In the genomic region with DNA sequence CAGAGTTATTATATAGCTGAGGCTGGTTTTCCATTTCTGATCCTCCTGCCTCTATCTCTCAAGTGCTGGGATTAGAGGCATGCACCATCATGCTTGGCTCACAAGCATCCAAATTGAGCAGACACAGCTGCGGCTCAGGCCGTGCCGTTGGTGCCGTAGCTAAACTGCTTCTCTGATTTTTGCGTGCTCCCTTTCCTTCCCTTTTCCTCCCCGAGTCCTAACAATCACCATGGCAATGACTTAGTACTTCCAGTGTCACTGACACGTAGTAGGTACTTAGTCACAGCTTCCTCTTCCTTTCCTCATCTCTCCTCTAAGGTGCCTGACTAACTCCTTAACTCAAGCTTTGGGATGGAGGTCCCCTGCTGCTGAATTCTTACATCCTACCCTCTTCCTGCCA, we compare ENCODE assay signal across 18 mouse cellular contexts. TPM values are rescaled to one million over a fixed set of nuclear protein-coding genes. Genes with fewer than 3 reads are reported as not detected.
DNase-seq lines count a peak whose midpoint lies in the region; ATAC-seq and TF ChIP-seq lines count a peak whose summit lies in the region.
"Had no signal": no experiment of that assay in that cellular context is flagged by ENCODE, and none has a peak within 500 bp of the region (broad histone marks: within the 10 kb centered on the region; RNA-seq: fewer than 3 reads in every experiment).

No protein-coding gene starts in this region.

- TF ChIP-seq CTCF in heart, postnatal 0 days (IDR thresholded peaks at IDR 0.05; ENCODE audit: low read depth): no peak

- H3K27ac ChIP-seq in heart, postnatal 0 days (ENCODE audit: low read depth): peak overlapping the region; percentile 31
- H3K27ac ChIP-seq: forebrain, embryonic 12.5 days; hindbrain, embryonic 15.5 days; limb, embryonic 12.5 days; midbrain, embryonic 12.5 days; neural tube, embryonic 13.5 days had no signal

- no peaks in the 10 kb centered on the region for H3K36me3 ChIP-seq in heart, postnatal 0 days (replicated peaks; ENCODE audit: control insufficient read depth, insufficient read depth, low read length)
- H3K36me3 ChIP-seq: forebrain, embryonic 12.5 days; hindbrain, embryonic 15.5 days; limb, embryonic 12.5 days; midbrain, embryonic 12.5 days; neural tube, embryonic 13.5 days had no signal

- no peak overlapping the region for H3K4me2 ChIP-seq in heart, postnatal 0 days (ENCODE audit: low read depth, low read length)
- H3K4me2 ChIP-seq: forebrain, embryonic 12.5 days; hindbrain, embryonic 15.5 days; limb, embryonic 12.5 days; midbrain, embryonic 12.5 days; neural tube, embryonic 13.5 days had no signal

- H3K4me1 ChIP-seq in heart, postnatal 0 days (ENCODE audit: control insufficient read depth, insufficient read depth): peaks cover 46% of the 10 kb centered on the region
- H3K4me1 ChIP-seq: midbrain, embryonic 12.5 days had no signal

- H3K9ac ChIP-seq in heart, postnatal 0 days (replicated peaks; ENCODE audit: low read depth, low read length): no peak overlapping the region
- H3K9ac ChIP-seq: forebrain, embryonic 12.5 days; hindbrain, embryonic 15.5 days; limb, embryonic 12.5 days; midbrain, embryonic 12.5 days; neural tube, embryonic 13.5 days had no signal

- WGBS in heart, postnatal 0 days: 49% methylated on average over 7 of the region's 7 CpGs

- H3K9me3 ChIP-seq in heart, postnatal 0 days (replicated peaks; ENCODE audit: control insufficient read depth, low read length): no peaks in the 10 kb centered on the region
- H3K9me3 ChIP-seq: forebrain, embryonic 12.5 days; hindbrain, embryonic 15.5 days; midbrain, embryonic 12.5 days; neural tube, embryonic 13.5 days had no signal

- DNase-seq in heart, postnatal 0 days (ENCODE audit: low spot score): no peak
- DNase-seq in heart, postnatal 14 days: no peak
- peak; percentile 38 for DNase-seq in lung, postnatal 36 days
- DNase-seq in lung, postnatal 10 days: no peak
- peak; percentile 33 for DNase-seq in heart, postnatal 4 days
- no peak for DNase-seq in spleen, postnatal 10 days (ENCODE audit: low spot score in 2 of 2)
- no peak for DNase-seq in cerebellum, adult 8-10 months
- DNase-seq: adrenal gland, postnatal 10 days; cerebellum, adult 11-12 months; gastrocnemius, postnatal 10 days; kidney, adult 2 months; layer of hippocampus, adult 9-11 months; thymus, postnatal 4 days had no signal

- no peaks in the 10 kb centered on the region for H3K27me3 ChIP-seq in heart, postnatal 0 days (ENCODE audit: control insufficient read depth, insufficient read depth, low read length)
- H3K27me3 ChIP-seq: forebrain, embryonic 12.5 days; hindbrain, embryonic 15.5 days; limb, embryonic 12.5 days; midbrain, embryonic 12.5 days; neural tube, embryonic 13.5 days had no signal

- H3K4me3 ChIP-seq in heart, postnatal 0 days (ENCODE audit: low read depth, low read length): no peak overlapping the region
- H3K4me3 ChIP-seq: forebrain, embryonic 12.5 days; hindbrain, embryonic 15.5 days; limb, embryonic 12.5 days; midbrain, embryonic 12.5 days; neural tube, embryonic 13.5 days had no signal

- TF ChIP-seq EP300 in heart, postnatal 0 days (IDR thresholded peaks at IDR 0.05; ENCODE audit: low read depth): no peak

- intact Hi-C loops in heart, postnatal 14 days (cut with DNase I): no loop called here

- no peak for ATAC-seq in heart, postnatal 0 days (ENCODE audit: insufficient read depth, low read depth)

RNA-seq across cellular contexts. Expression of a gene that starts 19.0 kb away (rescaled TPM):
- 49.2 and 50.6 TPM in 2 replicates for total RNA-seq in heart, postnatal 0 days (2014; rRNA removed; ENCODE audit: low replicate concordance)
- 22.8 and 24.6 TPM in 2 replicates for polyA plus RNA-seq in heart, postnatal 0 days (2015; fragmentation: Nextera tagmentation; extraction: Ambion mirVana)
- 10 to 100 TPM; 83.6 to 87.4 TPM for total RNA-seq in heart, postnatal 14 days (2021)
- total RNA-seq in heart, postnatal 4 days (2021): 10 to 100 TPM; 93.4 to 98.4 TPM

Comparison
In these comparisons a context has a peak if more than half of its experiments do, and no peak if none do; other contexts are left out.
1. DNase-seq: peak in lung, postnatal 36 days (single experiment) and heart, postnatal 4 days (single experiment); none in heart, postnatal 0 days (single experiment), heart, postnatal 14 days (0 of 2), lung, postnatal 10 days (single experiment), spleen, postnatal 10 days (0 of 2) and cerebellum, adult 8-10 months (single experiment).